Mouse (Mus musculus): ENCODE measurements around the gene Xpnpep3. TPM values are rescaled to one million over a fixed set of nuclear protein-coding genes. Genes with fewer than 3 reads are reported as not detected.

The Xpnpep3 gene
- polyA plus RNA-seq (2012; ENCODE audit: low replicate concordance), result 0.28 and 0.86 TPM in 2 replicates

DNA sequence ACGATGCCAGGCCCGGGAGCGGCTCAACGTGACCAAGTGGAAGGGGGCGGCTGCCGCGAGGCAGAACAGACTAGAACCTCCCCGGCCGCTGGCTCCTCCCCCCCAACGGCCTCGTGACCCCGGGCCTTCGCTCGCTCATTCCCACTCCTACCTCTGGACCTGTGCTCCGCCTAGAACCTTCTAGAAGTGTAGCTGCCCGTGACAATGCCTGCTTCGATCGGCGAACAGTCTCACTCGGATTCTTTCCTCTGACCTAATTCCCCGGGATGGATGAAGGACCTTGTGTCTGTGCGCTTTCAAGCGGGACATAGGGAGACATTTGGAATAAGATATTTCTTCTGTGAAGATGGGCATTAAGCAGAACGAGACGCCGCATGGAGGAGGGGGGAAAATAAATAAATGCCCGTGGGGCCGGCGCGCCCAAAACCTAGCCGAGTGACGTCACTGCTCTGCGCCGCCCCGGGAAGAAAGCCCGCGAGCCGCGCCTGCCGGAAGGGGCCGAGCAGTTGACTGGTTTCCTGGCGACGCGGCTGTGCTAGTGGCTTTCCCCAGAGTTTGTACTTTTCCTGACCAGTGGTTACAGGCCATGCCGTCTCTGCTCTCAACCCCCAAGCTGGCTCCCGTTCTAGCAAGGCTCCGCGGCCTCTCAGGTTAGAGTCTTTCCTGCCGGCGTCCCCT lies at the start of gene Xpnpep3, which contains the start of gene St13:
TSS of gene Xpnpep3 (plus strand) at position 501 of the 678 bp plus-strand sequence.
TSS of gene St13 (minus strand) at position 440 of the 678 bp plus-strand sequence.

DNA sequence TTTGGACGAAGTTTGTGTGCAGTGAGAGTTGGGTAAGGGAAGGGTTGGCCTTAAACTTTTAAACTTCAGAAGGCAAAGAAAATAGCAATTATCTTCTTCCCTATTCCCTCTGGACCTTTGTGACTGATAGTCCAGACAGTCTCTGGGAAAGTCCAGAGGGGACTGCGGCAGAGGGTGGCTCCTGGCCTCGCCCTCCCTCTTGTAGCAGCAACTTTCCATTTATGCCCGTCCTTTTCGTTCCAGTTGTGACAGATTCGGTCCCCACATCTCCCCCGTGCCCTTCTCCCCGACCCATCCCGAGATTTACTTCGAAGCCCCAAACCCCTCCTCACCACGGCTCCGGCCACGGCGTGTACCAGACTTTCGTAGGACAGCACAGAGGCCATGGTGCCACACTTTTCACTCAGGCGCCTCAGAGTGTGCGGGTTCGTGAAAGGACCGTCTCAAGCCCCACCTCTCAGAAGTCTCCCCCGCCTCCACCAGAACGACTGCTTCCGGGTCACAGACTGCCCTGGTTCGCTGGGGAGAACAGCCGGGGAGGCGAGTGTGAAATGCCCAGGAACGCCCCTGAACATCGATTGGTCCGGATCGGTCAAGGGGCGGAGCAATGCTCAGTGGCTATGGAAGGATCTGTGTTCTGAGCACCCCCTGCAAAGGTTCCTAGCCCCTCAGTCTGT lies 39.5 kb upstream of the Xpnpep3 start, which contains the start of gene Slc25a17:
TSS of gene Slc25a17 (minus strand) at position 468 of the 677 bp plus-strand sequence.

DNA sequence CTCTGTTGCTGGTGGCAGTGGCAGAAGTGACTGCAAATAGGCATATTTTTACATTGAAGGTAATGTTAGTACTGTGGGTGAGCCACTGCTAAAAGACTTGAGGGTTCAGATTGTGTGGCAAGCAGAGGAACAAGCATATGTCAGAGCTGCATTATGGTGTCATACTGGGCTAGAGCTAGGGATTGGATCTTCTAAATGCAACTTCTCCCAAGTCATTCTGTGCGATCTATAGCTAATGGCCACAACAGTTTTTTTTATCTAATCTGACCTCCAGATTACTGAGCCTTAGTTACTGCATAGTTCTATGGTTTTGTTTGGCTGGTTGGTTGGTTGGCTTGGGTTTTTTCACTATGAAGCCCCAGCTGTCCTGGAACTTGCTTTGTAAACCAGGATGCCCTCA lies 8.3 kb downstream of the Xpnpep3 start, which contains the start of gene Dnajb7:
TSS of gene Dnajb7 (minus strand) at position 101 of the 400 bp plus-strand sequence.

DNA sequence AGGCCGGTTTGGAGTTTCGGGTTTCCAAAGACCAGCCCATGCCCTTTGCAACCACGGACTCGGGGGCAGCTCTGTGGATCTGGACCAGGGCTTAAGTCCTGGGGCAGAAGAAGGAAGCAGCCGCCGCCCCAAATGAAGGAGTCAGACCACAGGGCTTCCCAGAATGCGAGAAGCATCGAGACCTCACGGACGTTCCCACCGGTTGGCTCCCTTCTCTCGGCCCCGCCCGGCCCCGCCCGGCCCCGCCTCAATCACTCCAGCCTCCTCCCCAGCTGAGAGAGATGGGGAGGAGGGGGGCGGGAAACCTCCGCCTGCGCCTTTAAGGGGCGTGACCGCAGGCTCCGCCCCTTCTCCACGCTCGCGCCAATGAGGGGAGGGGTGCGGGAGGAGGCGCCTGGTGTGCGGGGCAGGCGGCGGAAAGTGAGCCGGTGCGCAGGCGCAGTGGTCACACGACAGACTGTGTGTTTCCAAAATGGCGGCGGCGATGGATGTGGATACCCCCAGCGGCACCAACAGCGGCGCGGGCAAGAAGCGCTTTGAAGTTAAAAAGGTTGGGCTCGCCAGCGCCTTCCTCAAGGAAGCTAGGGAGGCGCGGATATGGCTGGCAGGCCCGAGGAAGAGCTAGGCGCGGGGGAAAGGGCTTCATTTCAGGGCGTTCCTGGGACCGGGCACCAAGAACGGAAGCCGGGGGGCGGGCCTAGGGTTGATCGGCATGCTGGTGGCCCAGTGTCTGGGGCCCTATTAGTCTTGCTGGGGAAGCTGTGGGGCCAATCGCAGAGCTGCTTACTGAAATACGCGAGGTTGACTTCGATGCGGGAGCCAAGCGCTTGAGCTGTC lies 66.2 kb downstream of the Xpnpep3 start, which contains the start of gene Rbx1:
TSS of gene Rbx1 (plus strand) at position 396 of the 837 bp plus-strand sequence.

Other genes with a start within 250 kb of the Xpnpep3 start
- gene Mrtfa, start 209.4 kb upstream of the Xpnpep3 start, polyA plus RNA-seq (2012; ENCODE audit: low replicate concordance), result 168 and 279 TPM in 2 replicates
- gene Mchr1, start 164.6 kb upstream of the Xpnpep3 start, polyA plus RNA-seq (2012; ENCODE audit: low replicate concordance), result 0.04 TPM in 1 of 2 replicates, not detected in the other
- gene Slc25a17, start 39.3 kb upstream of the Xpnpep3 start, polyA plus RNA-seq (2012; ENCODE audit: low replicate concordance), result 3.2 and 4.2 TPM in 2 replicates
- gene St13, start 61 bp upstream of the Xpnpep3 start, polyA plus RNA-seq (2012; ENCODE audit: low replicate concordance), result 75.6 and 106 TPM in 2 replicates
- 0.11 TPM in 1 of 2 replicates, not detected in the other for gene Dnajb7, start 8.2 kb downstream of the Xpnpep3 start, polyA plus RNA-seq (2012; ENCODE audit: low replicate concordance)
- 3.3 and 45.9 TPM in 2 replicates for gene Rbx1, start 66.2 kb downstream of the Xpnpep3 start, polyA plus RNA-seq (2012; ENCODE audit: low replicate concordance)
- gene Ep300, start 185.2 kb downstream of the Xpnpep3 start, polyA plus RNA-seq (2012; ENCODE audit: low replicate concordance), result 45.6 and 54.5 TPM in 2 replicates

All from hematopoietic multipotent progenitor cell, adult 10-12 weeks (in vitro differentiated cells).